In genomic region chr8:95000684-95001083, GRCm38 (mm10) we compare ENCODE assay signal across 8 mouse cellular contexts. TPM values are rescaled to one million over a fixed set of nuclear protein-coding genes. Genes with fewer than 3 reads are reported as not detected.
A peak's percentile ranks its signal among the peaks of the same experiment; 100 is the strongest.
DNase-seq lines count a peak whose midpoint lies in the region; ATAC-seq and TF ChIP-seq lines count a peak whose summit lies in the region.

No protein-coding gene starts in this region.

- H3K36me3 ChIP-seq in intestine, embryonic 16.5 days (ENCODE audit: control insufficient read depth, insufficient read depth, low read length) = no peaks in the 10 kb centered on the region
- H3K36me3 ChIP-seq in lung, postnatal 0 days (ENCODE audit: insufficient read depth, low read length) = no peaks in the 10 kb centered on the region

- H3K27ac ChIP-seq in intestine, embryonic 16.5 days (ENCODE audit: low read length) = peak overlapping the region; percentile 26; the same call in 1 of the 2 replicates
- peak overlapping the region; percentile 83 for H3K27ac ChIP-seq in lung, postnatal 0 days (ENCODE audit: low read length)
- H3K27ac ChIP-seq in olfactory bulb, adult 2 months (ENCODE audit: insufficient read depth, low read depth, low read length) = peak overlapping the region; percentile 65; the same call in 1 of the 2 replicates

- H3K4me3 ChIP-seq in intestine, embryonic 16.5 days (ENCODE audit: low read length) = no peak overlapping the region
- no peak overlapping the region for H3K4me3 ChIP-seq in lung, postnatal 0 days (ENCODE audit: low read depth, low read length)
- no peak overlapping the region for H3K4me3 ChIP-seq in olfactory bulb, adult 2 months (ENCODE audit: insufficient read depth, low read depth, low read length)

- no peak for DNase-seq in frontal cortex, postnatal 25 days (ENCODE audit: low spot score in 2 of 2)
- DNase-seq in brain, adult 2 months (ENCODE audit: low read depth, low spot score) = peak; percentile 69
- DNase-seq in lung, postnatal 0 days (ENCODE audit: low spot score) = peak; percentile 89
- DNase-seq in left cerebral cortex, adult 9 months (ENCODE audit: low spot score in 2 of 2) = no peak

- no peak overlapping the region for H3K9ac ChIP-seq in intestine, embryonic 16.5 days (ENCODE audit: low read depth, low read length)
- no peak overlapping the region for H3K9ac ChIP-seq in lung, postnatal 0 days (replicated peaks; ENCODE audit: low read depth)

- no peak for TF ChIP-seq CTCF in lung, postnatal 0 days (IDR thresholded peaks at IDR 0.05)
- TF ChIP-seq CTCF in olfactory bulb, adult 2 months (IDR thresholded peaks at IDR 0.05; ENCODE audit: insufficient read depth, low read depth, low read length) = no peak

- TF ChIP-seq POLR2A in olfactory bulb, adult 2 months (IDR thresholded peaks at IDR 0.05; ENCODE audit: insufficient read depth, low read depth, low read length) = no peak

- TF ChIP-seq EP300 in lung, postnatal 0 days (IDR thresholded peaks at IDR 0.05) = peak; percentile 29; the same call in 1 of the 2 replicates

- no peak overlapping the region for H3K4me2 ChIP-seq in intestine, embryonic 16.5 days (ENCODE audit: low read depth, low read length)
- H3K4me2 ChIP-seq in lung, postnatal 0 days (replicated peaks; ENCODE audit: low read depth, low read length) = 0 out of 2 replicates have a peak overlapping the region, but pooled peaks have one; percentile 3

- peaks cover 37% of the 10 kb centered on the region for H3K4me1 ChIP-seq in intestine, embryonic 16.5 days (ENCODE audit: control insufficient read depth, insufficient read depth, low read length)
- peaks cover 15% of the 10 kb centered on the region; the same call in 1 of the 2 replicates for H3K4me1 ChIP-seq in lung, postnatal 0 days (ENCODE audit: insufficient read depth, low read depth, low read length)
- H3K4me1 ChIP-seq in olfactory bulb, adult 2 months (ENCODE audit: control insufficient read depth, insufficient read depth, low read length) = peaks cover 57% of the 10 kb centered on the region

- peak; percentile 41; the same call in 1 of the 2 replicates for ATAC-seq in frontal cortex, adult (ENCODE audit: low TSS enrichment)
- peak; percentile 79 for ATAC-seq in granulocyte monocyte progenitor cell, adult 5-6 weeks (replicated peaks; ENCODE audit: poor library complexity, severe bottlenecking)
- peak; percentile 19 for ATAC-seq in intestine, embryonic 16.5 days
- ATAC-seq in lung, postnatal 0 days = peak; percentile 63

- 14% methylated on average over 5 of the region's 5 CpGs for WGBS in intestine, embryonic 16.5 days
- 19% methylated on average over 5 of the region's 5 CpGs for WGBS in lung, postnatal 0 days
- 10% methylated on average over 5 of the region's 5 CpGs for WGBS in olfactory bulb, adult 2 months

- H3K9me3 ChIP-seq in intestine, embryonic 16.5 days (ENCODE audit: control insufficient read depth, low read length) = no peaks in the 10 kb centered on the region
- no peaks in the 10 kb centered on the region for H3K9me3 ChIP-seq in lung, postnatal 0 days (ENCODE audit: low read length)

- no peaks in the 10 kb centered on the region for H3K27me3 ChIP-seq in intestine, embryonic 16.5 days (replicated peaks; ENCODE audit: control insufficient read depth, insufficient read depth, low read length)
- no peaks in the 10 kb centered on the region for H3K27me3 ChIP-seq in lung, postnatal 0 days (replicated peaks; ENCODE audit: insufficient read depth, low read length)

RNA-seq across cellular contexts. Expression of gene Adgrg3, which starts 16.8 kb away (rescaled TPM):
- total RNA-seq in granulocyte monocyte progenitor cell, adult 5-6 weeks (2014; fragmentation: Nextera tagmentation) = 142 and 175 TPM in 2 replicates
- 170 and 173 TPM in 2 replicates for total RNA-seq in granulocyte monocyte progenitor cell, adult 5-6 weeks (2017)
- polyA plus RNA-seq in intestine, embryonic 16.5 days (2015; fragmentation: Nextera tagmentation; extraction: Ambion mirVana) = 3.0 and 3.6 TPM in 2 replicates
- 4.8 and 5.3 TPM in 2 replicates for polyA plus RNA-seq in lung, postnatal 0 days (2015; fragmentation: Nextera tagmentation; extraction: Ambion mirVana)
- not detected in 2 replicates for polyA plus RNA-seq in olfactory bulb, adult 2 months (2012; ENCODE audit: insufficient read depth, insufficient read length, low replicate concordance, missing spikeins)

RNA-seq across cellular contexts. Expression of gene Adgrg1, which starts 26.1 kb away (rescaled TPM):
- total RNA-seq in granulocyte monocyte progenitor cell, adult 5-6 weeks (2014; fragmentation: Nextera tagmentation) = 115 and 208 TPM in 2 replicates
- total RNA-seq in granulocyte monocyte progenitor cell, adult 5-6 weeks (2017) = 50.3 and 50.9 TPM in 2 replicates
- 24.4 and 26.8 TPM in 2 replicates for polyA plus RNA-seq in intestine, embryonic 16.5 days (2015; fragmentation: Nextera tagmentation; extraction: Ambion mirVana)
- 33.9 and 39.0 TPM in 2 replicates for polyA plus RNA-seq in lung, postnatal 0 days (2015; fragmentation: Nextera tagmentation; extraction: Ambion mirVana)
- polyA plus RNA-seq in olfactory bulb, adult 2 months (2012; ENCODE audit: insufficient read depth, insufficient read length, low replicate concordance, missing spikeins) = not detected in 2 replicates

RNA-seq across cellular contexts. Expression of gene Drc7, which starts 54.2 kb away (rescaled TPM):
- total RNA-seq in granulocyte monocyte progenitor cell, adult 5-6 weeks (2014; fragmentation: Nextera tagmentation) = 1.8 and 2.5 TPM in 2 replicates
- 1.2 and 3.7 TPM in 2 replicates for total RNA-seq in granulocyte monocyte progenitor cell, adult 5-6 weeks (2017)
- 0.07 TPM in 1 of 2 replicates, not detected in the other for polyA plus RNA-seq in intestine, embryonic 16.5 days (2015; fragmentation: Nextera tagmentation; extraction: Ambion mirVana)
- 3.1 and 3.9 TPM in 2 replicates for polyA plus RNA-seq in lung, postnatal 0 days (2015; fragmentation: Nextera tagmentation; extraction: Ambion mirVana)
- not detected in 2 replicates for polyA plus RNA-seq in olfactory bulb, adult 2 months (2012; ENCODE audit: insufficient read depth, insufficient read length, low replicate concordance, missing spikeins)

Comparison
In these comparisons a context has a peak if more than half of its experiments do, and no peak if none do; other contexts are left out.
1. ATAC-seq: peak in every context shown above with its lines; median percentile 79 in granulocyte monocyte progenitor cell, adult 5-6 weeks; 63 in lung, postnatal 0 days; 41 in frontal cortex, adult; 19 in intestine, embryonic 16.5 days.
2. DNase-seq: peak in brain, adult 2 months (single experiment) and lung, postnatal 0 days (single experiment); none in frontal cortex, postnatal 25 days (0 of 2) and left cerebral cortex, adult 9 months (0 of 2).
3. H3K27ac ChIP-seq: peak in every context shown above with its lines; median percentile 83 in lung, postnatal 0 days; 65 in olfactory bulb, adult 2 months; 26 in intestine, embryonic 16.5 days.